Mouse (Mus musculus) B cell, adult (primary cell): ENCODE data around the gene Rad52. TPM values are rescaled to one million over a fixed set of nuclear protein-coding genes. Genes with fewer than 3 reads are reported as not detected.

ENCODE experiments used
- total RNA-seq: library from RNA; stranded (reverse); gene quantifications from 4 replicates; pipeline ENCODE4 v1.2.4, GENCODE M21; 2023; ENCODE audit not compliant: inconsistent age

Gene Rad52
- total RNA-seq: 20.9 to 22.7 TPM (median 22.2 TPM) in 4 replicates

DNA sequence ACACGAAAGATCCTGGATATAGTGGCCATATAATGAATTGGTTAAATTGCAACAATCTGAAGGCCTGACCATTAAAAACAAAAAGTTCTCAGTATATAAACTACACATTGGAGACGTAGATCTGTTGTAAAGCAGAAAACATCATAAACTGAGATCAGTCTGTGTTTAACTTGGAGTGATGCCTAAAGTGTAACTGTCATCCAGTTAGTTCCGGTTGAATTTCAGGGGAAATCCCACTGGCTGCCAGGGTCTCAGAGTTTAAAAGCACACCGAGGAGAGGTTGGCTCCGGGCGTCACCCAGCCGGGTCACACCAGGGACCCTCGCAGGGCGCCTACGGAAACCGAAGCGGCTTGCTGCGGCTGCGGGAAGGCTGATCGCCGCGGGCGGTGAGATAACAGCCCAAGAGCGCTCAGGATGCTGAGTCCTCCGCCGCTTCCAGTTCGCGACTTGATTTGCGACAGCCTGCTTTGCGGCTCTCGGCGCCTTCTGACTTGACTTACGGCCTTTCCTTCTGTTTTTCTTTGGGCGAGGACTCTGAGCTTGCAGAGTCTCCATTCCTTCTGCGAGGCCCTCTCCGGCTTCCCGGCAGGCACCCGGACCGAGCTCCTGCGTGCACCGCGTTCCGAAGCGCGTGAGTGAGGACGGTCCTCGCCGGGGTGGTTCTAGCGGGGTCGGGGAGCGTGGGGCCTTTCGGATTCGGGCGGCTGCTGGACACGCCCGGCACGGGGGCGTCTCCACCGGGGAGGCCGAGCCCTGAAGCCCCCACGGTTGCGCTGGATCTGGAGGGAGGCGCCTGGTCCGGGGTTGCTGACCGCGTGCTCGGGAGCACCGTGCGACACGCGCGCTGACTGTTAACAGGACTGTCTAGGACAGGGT, at the start of gene Rad52:
Gene Rad52, plus strand, starts transcription at position 495 of the 877 bp plus-strand sequence.

Other genes starting within 250 kb of the Rad52 start
- gene Erc1, start 54.5 kb upstream of the Rad52 start, total RNA-seq: 11.4 to 12.5 TPM (median 11.9 TPM) in 4 replicates
- 287 to 325 TPM (median 312 TPM) in 4 replicates for gene Wnk1, start 136.0 kb downstream of the Rad52 start, total RNA-seq
- gene Ninj2, start 190.7 kb downstream of the Rad52 start, total RNA-seq: not detected in 4 replicates